Mouse (Mus musculus): ENCODE measurements around the gene Mcm10. TPM values are rescaled to one million over a fixed set of nuclear protein-coding genes. Genes with fewer than 3 reads are reported as not detected.

Gene Mcm10
- polyA plus RNA-seq, 1 experiment from 2014 or later: 3.7 TPM

DNA sequence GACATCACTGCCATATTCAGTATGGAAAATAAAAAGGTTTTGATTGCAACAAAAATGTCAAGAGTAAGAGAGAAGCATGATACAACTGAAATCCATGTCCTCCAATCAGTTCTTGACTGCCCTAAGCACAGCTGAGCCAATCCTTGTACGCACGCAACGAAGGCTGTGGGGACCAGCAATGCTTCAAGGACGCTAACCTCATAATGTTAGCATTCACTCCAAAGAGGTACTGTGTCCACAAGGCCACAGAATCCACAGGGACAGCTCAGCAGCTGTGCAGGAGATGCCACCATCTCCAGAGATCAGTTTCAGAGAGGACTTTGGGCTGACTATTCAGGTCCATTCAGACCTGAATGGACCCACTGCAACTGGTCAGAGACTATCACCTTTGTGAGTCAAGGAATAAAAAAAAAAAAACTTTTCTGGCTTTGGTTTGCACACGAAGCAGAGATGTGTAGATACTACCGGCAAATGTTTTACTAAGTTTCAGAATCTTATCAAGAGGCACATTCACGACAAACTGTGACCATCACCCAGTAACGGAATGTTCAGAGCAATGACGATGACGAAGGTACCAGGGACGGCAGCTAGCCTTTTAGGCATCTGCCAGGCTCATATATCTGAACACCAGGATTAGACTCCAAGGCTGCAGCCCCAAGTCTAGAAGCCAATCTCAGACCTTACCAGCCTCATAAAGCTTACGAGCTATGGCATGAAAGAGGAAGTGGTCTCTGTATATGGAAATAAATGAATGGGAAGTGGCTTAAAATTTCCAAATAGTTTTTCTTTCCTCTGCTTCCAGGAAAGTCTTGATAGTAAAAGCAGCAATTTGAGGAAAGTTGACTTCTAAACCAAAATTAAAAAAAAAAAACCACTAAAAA, 27.9 kb upstream of the Mcm10 start:
- 0 out of 2 replicates have a peak, but pooled peaks cover 4% of the 10 kb centered on the region for H3K36me3 ChIP-seq
- no peaks in the 10 kb centered on the region for H3K9me3 ChIP-seq (replicated peaks)
- H3K27me3 ChIP-seq (replicated peaks): no peaks in the 10 kb centered on the region
- H3K27ac ChIP-seq (replicated peaks): no peak overlapping the region
- H3K4me3 ChIP-seq (replicated peaks): no peak overlapping the region
- H3K9ac ChIP-seq (replicated peaks): no peak overlapping the region
- peaks cover 15% of the 10 kb centered on the region for H3K4me1 ChIP-seq
- 86% methylated on average over 12 of the region's 12 CpGs for WGBS
- no peak for ATAC-seq (ENCODE audit: low FRiP score)
- H3K4me2 ChIP-seq: no peak overlapping the region

DNA sequence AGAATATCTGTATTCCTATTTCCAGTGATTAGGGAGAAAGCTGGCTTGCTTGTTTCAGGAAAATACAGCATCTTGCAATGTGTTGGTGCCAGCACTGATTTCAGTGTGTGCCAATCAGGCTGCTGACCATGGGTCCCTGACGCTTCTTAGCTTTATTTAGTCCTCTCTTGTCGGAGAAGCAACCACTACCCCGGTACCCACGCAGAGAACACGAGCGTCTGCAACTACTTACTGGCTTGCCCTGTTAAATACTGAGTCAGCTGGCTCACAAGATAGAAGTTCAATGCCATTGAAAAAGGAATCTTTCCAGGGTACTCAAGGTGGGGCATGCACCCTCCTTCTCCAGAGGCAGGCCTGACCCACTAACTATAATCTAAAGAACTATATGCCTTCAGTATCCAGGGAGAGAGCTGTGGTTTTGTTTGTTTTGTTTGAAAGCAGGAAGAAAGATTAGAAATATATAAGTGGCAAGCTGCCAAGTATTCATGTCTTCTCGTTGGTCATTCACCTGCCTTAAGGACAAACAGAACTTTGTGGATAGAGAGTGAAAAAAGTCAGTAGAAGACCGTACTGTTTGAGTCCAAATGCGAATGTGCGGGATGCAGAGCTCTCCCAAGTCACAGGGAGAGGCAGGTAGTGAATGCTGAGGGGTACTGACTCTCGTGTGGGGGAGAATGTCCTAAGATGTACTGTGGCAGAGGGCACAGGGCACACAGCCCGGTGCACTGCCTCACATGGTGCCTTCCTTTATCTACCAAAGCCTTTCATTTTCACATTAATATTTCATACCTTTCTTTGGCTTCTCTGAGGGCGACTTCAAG, 27.0 kb upstream of the Mcm10 start:
- Histone ChIP-seq H3K9ac (replicated peaks) (no peak overlapping the region), H3K4me1 (0 out of 2 replicates have a peak, but pooled peaks cover 6% of the 10 kb centered on the region), H3K9me3 (replicated peaks) (no peaks in the 10 kb centered on the region), H3K27ac (replicated peaks) (no peak overlapping the region), H3K27me3 (replicated peaks) (no peaks in the 10 kb centered on the region), H3K36me3 (0 out of 2 replicates have a peak, but pooled peaks cover 5% of the 10 kb centered on the region), H3K4me3 (replicated peaks) (no peak overlapping the region), H3K4me2 (no peak overlapping the region)
- whole genome bisulfite sequencing: 81% methylated on average over 13 of the region's 13 CpGs
- ATAC-seq (ENCODE audit: low FRiP score): no peak

- H3K4me2 ChIP-seq: no peak overlapping the region
- H3K36me3 ChIP-seq: 0 out of 2 replicates have a peak, but pooled peaks cover 5% of the 10 kb centered on the region
- H3K27me3 ChIP-seq (replicated peaks): no peaks in the 10 kb centered on the region
- no peaks in the 10 kb centered on the region for H3K9me3 ChIP-seq (replicated peaks)
- H3K4me1 ChIP-seq: 0 out of 2 replicates have a peak, but pooled peaks cover 6% of the 10 kb centered on the region
- WGBS: 26% methylated on average over 5 of the region's 5 CpGs
- H3K4me3 ChIP-seq (replicated peaks): no peak overlapping the region
- H3K27ac ChIP-seq (replicated peaks): no peak overlapping the region
- no peak overlapping the region for H3K9ac ChIP-seq (replicated peaks)
- peak; percentile 35; the same call in 1 of the 2 replicates for ATAC-seq (ENCODE audit: low FRiP score)
These were observed 25.7 kb upstream of the Mcm10 start for GRCm38 (mm10) chr2:5038320-5038719.

- 19% methylated on average over 3 of the region's 3 CpGs for WGBS
- H3K9me3 ChIP-seq (replicated peaks): no peaks in the 10 kb centered on the region
- H3K9ac ChIP-seq (replicated peaks): no peak overlapping the region
- 0 out of 2 replicates have a peak, but pooled peaks cover 6% of the 10 kb centered on the region for H3K4me1 ChIP-seq
- no peaks in the 10 kb centered on the region for H3K27me3 ChIP-seq (replicated peaks)
- H3K36me3 ChIP-seq: 0 out of 2 replicates have a peak, but pooled peaks cover 5% of the 10 kb centered on the region
- ATAC-seq (ENCODE audit: low FRiP score): no peak
- H3K27ac ChIP-seq (replicated peaks): no peak overlapping the region
- no peak overlapping the region for H3K4me2 ChIP-seq
- no peak overlapping the region for H3K4me3 ChIP-seq (replicated peaks)
These were observed 24.8 kb upstream of the Mcm10 start for GRCm38 (mm10) chr2:5037390-5037789.

GRCm38 (mm10) chr2:5036411-5037076, 24.0 kb upstream of the Mcm10 start:
- ATAC-seq (ENCODE audit: low FRiP score): no peak
- Histone ChIP-seq H3K27ac (replicated peaks) (no peak overlapping the region), H3K4me1 (0 out of 2 replicates have a peak, but pooled peaks cover 6% of the 10 kb centered on the region), H3K9me3 (replicated peaks) (no peaks in the 10 kb centered on the region), H3K36me3 (0 out of 2 replicates have a peak, but pooled peaks cover 5% of the 10 kb centered on the region), H3K9ac (replicated peaks) (no peak overlapping the region), H3K27me3 (replicated peaks) (no peaks in the 10 kb centered on the region), H3K4me3 (replicated peaks) (no peak overlapping the region), H3K4me2 (no peak overlapping the region)
- 82% methylated on average over 10 of the region's 10 CpGs for WGBS

- H3K36me3 ChIP-seq: 0 out of 2 replicates have a peak, but pooled peaks cover 5% of the 10 kb centered on the region
- no peak for ATAC-seq (ENCODE audit: low FRiP score)
These were observed 22.6 kb upstream of the Mcm10 start for GRCm38 (mm10) chr2:5035241-5035640.

GRCm38 (mm10) chr2:5034801-5035200, 22.2 kb upstream of the Mcm10 start:
- WGBS: 86% methylated on average over 8 of the region's 8 CpGs
- Histone ChIP-seq H3K4me1 (0 out of 2 replicates have a peak, but pooled peaks cover 6% of the 10 kb centered on the region), H3K36me3 (0 out of 2 replicates have a peak, but pooled peaks cover 5% of the 10 kb centered on the region), H3K4me3 (replicated peaks) (no peak overlapping the region), H3K9me3 (replicated peaks) (no peaks in the 10 kb centered on the region), H3K27me3 (replicated peaks) (no peaks in the 10 kb centered on the region), H3K9ac (replicated peaks) (no peak overlapping the region), H3K4me2 (no peak overlapping the region), H3K27ac (replicated peaks) (no peak overlapping the region)
- no peak for ATAC-seq (ENCODE audit: low FRiP score)

More at GRCm38 (mm10) chr2:5035241-5035640, 22.6 kb upstream of the Mcm10 start:
- H3K4me3 ChIP-seq (replicated peaks): no peak overlapping the region
- H3K9ac ChIP-seq (replicated peaks): no peak overlapping the region
- 0 out of 2 replicates have a peak, but pooled peaks cover 6% of the 10 kb centered on the region for H3K4me1 ChIP-seq
- H3K9me3 ChIP-seq (replicated peaks): no peaks in the 10 kb centered on the region
- no peaks in the 10 kb centered on the region for H3K27me3 ChIP-seq (replicated peaks)
- 83% methylated on average over 9 of the region's 9 CpGs for WGBS
- no peak overlapping the region for H3K27ac ChIP-seq (replicated peaks)
- H3K4me2 ChIP-seq: no peak overlapping the region

GRCm38 (mm10) chr2:5033546-5034420, 21.2 kb upstream of the Mcm10 start:
- Histone ChIP-seq H3K4me3 (replicated peaks) (no peak overlapping the region), H3K36me3 (0 out of 2 replicates have a peak, but pooled peaks cover 5% of the 10 kb centered on the region), H3K4me1 (0 out of 2 replicates have a peak, but pooled peaks cover 6% of the 10 kb centered on the region), H3K27me3 (replicated peaks) (no peaks in the 10 kb centered on the region), H3K9ac (replicated peaks) (no peak overlapping the region), H3K9me3 (replicated peaks) (no peaks in the 10 kb centered on the region), H3K27ac (replicated peaks) (no peak overlapping the region), H3K4me2 (no peak overlapping the region)
- ATAC-seq (ENCODE audit: low FRiP score): no peak
- WGBS: 66% methylated on average over 15 of the region's 15 CpGs

DNA sequence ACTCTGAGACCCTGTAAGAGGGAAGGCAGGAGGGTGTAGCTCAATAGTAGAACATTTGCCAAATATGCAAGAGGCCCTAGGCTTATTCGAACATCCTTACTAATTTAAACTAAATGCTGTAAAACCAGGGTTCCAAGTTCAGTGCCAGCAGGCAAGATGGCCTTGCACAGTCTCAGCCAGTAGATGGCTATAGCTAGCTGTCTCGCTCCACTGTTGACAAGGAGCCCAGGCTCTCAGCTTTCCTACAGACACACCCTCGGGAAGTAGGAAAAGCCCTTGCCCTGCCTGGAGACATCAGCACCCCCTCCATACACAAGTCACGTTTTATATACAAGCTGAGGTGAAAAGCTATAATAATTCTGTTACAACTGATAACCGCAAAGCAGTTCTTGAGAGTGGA, 20.1 kb upstream of the Mcm10 start:
- ATAC-seq (ENCODE audit: low FRiP score): no peak

GRCm38 (mm10) chr2:5031215-5031614, 18.6 kb upstream of the Mcm10 start:
- 82% methylated on average over 7 of the region's 7 CpGs for WGBS
- H3K36me3 ChIP-seq: peaks cover 9% of the 10 kb centered on the region; the same call in 1 of the 2 replicates
- H3K4me3 ChIP-seq (replicated peaks): no peak overlapping the region
- no peak overlapping the region for H3K4me2 ChIP-seq
- H3K9ac ChIP-seq (replicated peaks): no peak overlapping the region
- no peaks in the 10 kb centered on the region for H3K9me3 ChIP-seq (replicated peaks)
- no peaks in the 10 kb centered on the region for H3K27me3 ChIP-seq (replicated peaks)
- no peaks in the 10 kb centered on the region for H3K4me1 ChIP-seq
- no peak for ATAC-seq (ENCODE audit: low FRiP score)
- no peak overlapping the region for H3K27ac ChIP-seq (replicated peaks)

More for the DNA sequence above, 20.1 kb upstream of the Mcm10 start:
- Histone ChIP-seq H3K27ac (replicated peaks) (no peak overlapping the region), H3K27me3 (replicated peaks) (no peaks in the 10 kb centered on the region), H3K9me3 (replicated peaks) (no peaks in the 10 kb centered on the region), H3K4me3 (replicated peaks) (no peak overlapping the region), H3K9ac (replicated peaks) (no peak overlapping the region), H3K36me3 (peaks cover 7% of the 10 kb centered on the region; the same call in 1 of the 2 replicates), H3K4me1 (no peaks in the 10 kb centered on the region), H3K4me2 (no peak overlapping the region)
- 83% methylated on average over 5 of the region's 5 CpGs for WGBS

Data from neural tube, embryonic 15.5 days (tissue).